Mouse (Mus musculus) forebrain, embryonic 14.5 days (tissue): ENCODE measurements around the gene Gm4881. TPM values are rescaled to one million over a fixed set of nuclear protein-coding genes. Genes with fewer than 3 reads are reported as not detected.
"Not testable (repeated sequence)": the region's sequence is repeated elsewhere in the genome, so short reads cannot be mapped to it uniquely, and the experiment has no call there.

ENCODE experiments used
- ATAC-seq: fragments of 200-750 bp; cut with Nextera tagmentation; 2 replicates; pipeline ENCODE4 v1.8.0; 2017; ENCODE audit warnings: mild to moderate bottlenecking, moderate library complexity
- DNase-seq: peaks from one replicate; pipeline ENCODE4 v3.0.0-alpha.2; 2015; ENCODE audit warnings: low spot score
- H3K27ac ChIP-seq: fragments of 300-500 bp; sonication (generic); 2 replicates; pipeline ENCODE4 v1.5.1; 2014; ENCODE audit warnings: low read depth, mild to moderate bottlenecking, control low read depth, low read length, moderate library complexity
- H3K27me3 ChIP-seq: fragments of 300-500 bp; sonication (generic); replicated peaks from 2 replicates; pipeline ENCODE4 v1.6.1; 2014; ENCODE audit warnings: low read length, control low read depth, mixed read lengths; ENCODE audit not compliant: control insufficient read depth, insufficient read depth
- H3K36me3 ChIP-seq: fragments of 300-500 bp; sonication (generic); 2 replicates; pipeline ENCODE4 v1.6.1; 2014; ENCODE audit warnings: low read length, control low read depth; ENCODE audit not compliant: control insufficient read depth, insufficient read depth
- H3K4me1 ChIP-seq: fragments of 300-500 bp; sonication (generic); 2 replicates; pipeline ENCODE4 v1.6.1; 2014; ENCODE audit warnings: antibody characterized with exemption, low read length, control low read depth; ENCODE audit not compliant: control insufficient read depth, insufficient read depth
- H3K4me2 ChIP-seq: fragments of 300-500 bp; sonication (generic); 2 replicates; pipeline ENCODE4 v1.6.1; 2014; ENCODE audit warnings: mild to moderate bottlenecking, control low read depth, low read length
- H3K4me3 ChIP-seq: fragments of 300-500 bp; sonication (generic); 2 replicates; pipeline ENCODE4 v1.5.1; 2014; ENCODE audit warnings: low read depth, low read length, control low read depth
- H3K9ac ChIP-seq: fragments of 300-500 bp; sonication (generic); 2 replicates; pipeline ENCODE4 v1.6.1; 2014; ENCODE audit warnings: mild to moderate bottlenecking, low read length, control low read depth, moderate library complexity
- H3K9me3 ChIP-seq: fragments of 300-500 bp; sonication (generic); replicated peaks from 2 replicates; pipeline ENCODE4 v1.6.1; 2016; ENCODE audit warnings: low read length, control low read depth, mixed read lengths; ENCODE audit not compliant: control insufficient read depth
- WGBS: fragments of 180-500 bp; shearing (Covaris S2); extraction: QIAGEN DNeasy Blood & Tissue Kit; methylation state at CpG from one replicate; pipeline ENCODE4 v1.1.7; 2014; 5-methylcytosine and 5-hydroxymethylcytosine counted together
- polyA plus RNA-seq: library from polyadenylated mRNA; unstranded; fragments of >200 nt; fragmentation: Nextera tagmentation; extraction: Ambion mirVana; gene quantifications from 2 replicates; pipeline ENCODE4 v1.2.1, GENCODE M21; 2014

Gm4881 gene
- polyA plus RNA-seq, 1 experiment from 2014 or later: 0.70 TPM

DNA sequence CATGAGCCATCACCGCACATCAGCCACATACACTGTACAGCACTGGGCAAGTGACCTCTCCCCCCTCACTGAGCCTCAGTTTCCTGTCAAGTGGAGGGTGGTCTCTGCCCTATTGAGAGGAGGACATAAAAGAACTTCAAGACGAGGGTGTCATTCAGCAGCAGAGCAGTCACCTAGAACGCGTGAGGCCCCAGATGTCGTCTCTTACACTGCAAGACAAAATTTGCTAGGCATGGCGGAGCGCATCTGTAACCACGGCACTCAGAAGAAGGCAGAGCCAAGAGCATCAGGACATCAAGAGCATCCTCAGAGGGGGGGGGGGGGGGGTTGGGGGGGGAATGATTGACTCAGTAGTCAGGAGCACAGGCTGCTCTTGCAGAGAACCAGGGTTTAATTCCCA lies 48.0 kb downstream of the Gm4881 start:
- WGBS: 78% methylated on average over 8 of the region's 8 CpGs
- no peak for ATAC-seq

DNA sequence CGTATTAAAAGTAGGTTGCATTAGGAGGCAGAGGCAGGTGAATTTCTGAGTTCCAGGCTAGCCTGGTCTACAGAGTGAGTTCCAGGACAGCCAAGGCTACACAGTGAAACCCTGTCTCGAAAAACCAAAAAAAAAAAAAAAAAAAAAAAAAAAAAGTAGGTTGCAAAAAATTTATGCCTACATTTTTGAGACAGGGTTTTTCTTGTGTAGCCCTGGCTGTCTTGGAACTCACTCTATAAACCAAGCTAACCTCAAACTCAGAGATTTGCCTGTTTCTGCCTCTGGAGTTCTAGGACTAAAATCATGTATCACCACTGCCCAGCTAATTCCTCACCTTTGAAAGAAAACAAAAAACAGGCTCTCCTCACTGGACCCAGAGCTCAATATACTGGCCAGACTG lies 48.5 kb downstream of the Gm4881 start:
- not testable (repeated sequence) for H3K4me2 ChIP-seq, DNase-seq, ATAC-seq

More for the DNA sequence above, 48.0 kb downstream of the Gm4881 start:
- Histone ChIP-seq H3K36me3 (peaks cover 7% of the 10 kb centered on the region), H3K27ac (no peak overlapping the region), H3K9ac (no peak overlapping the region), H3K4me3 (no peak overlapping the region), H3K4me2 (no peak overlapping the region), H3K27me3 (no peaks in the 10 kb centered on the region), H3K4me1 (no peaks in the 10 kb centered on the region), H3K9me3 (no peaks in the 10 kb centered on the region)
- no peak for DNase-seq

GRCm38 (mm10) chr7:24892125-24892583 lies 52.1 kb downstream of the Gm4881 start:
- no peak overlapping the region for H3K9ac ChIP-seq
- H3K4me2 ChIP-seq: no peak overlapping the region
- H3K4me1 ChIP-seq: no peaks in the 10 kb centered on the region
- 78% methylated on average over 2 of the region's 2 CpGs for WGBS
- H3K36me3 ChIP-seq: peaks cover 47% of the 10 kb centered on the region
- no peak overlapping the region for H3K27ac ChIP-seq
- H3K4me3 ChIP-seq: no peak overlapping the region
- H3K9me3 ChIP-seq: no peaks in the 10 kb centered on the region
- DNase-seq: no peak
- ATAC-seq: no peak
- no peaks in the 10 kb centered on the region for H3K27me3 ChIP-seq

More for the DNA sequence above, 48.5 kb downstream of the Gm4881 start:
- not testable (repeated sequence) for H3K27ac ChIP-seq, H3K9ac ChIP-seq, H3K4me3 ChIP-seq, H3K9me3 ChIP-seq, H3K4me1 ChIP-seq, H3K27me3 ChIP-seq
- 83% methylated on average over 2 of the region's 2 CpGs for WGBS
- H3K36me3 ChIP-seq: peaks cover 13% of the 10 kb centered on the region

- no peak overlapping the region for H3K27ac ChIP-seq
Observed at GRCm38 (mm10) chr7:24891241-24892124, 52.8 kb downstream of the Gm4881 start.

GRCm38 (mm10) chr7:24890281-24891216 lies 53.7 kb downstream of the Gm4881 start:
- WGBS: 29% methylated on average over 10 of the region's 10 CpGs
- ATAC-seq (peak; percentile 76), DNase-seq (peak; percentile 91)
- H3K9ac ChIP-seq: no peak overlapping the region
- no peaks in the 10 kb centered on the region for H3K27me3 ChIP-seq
- no peaks in the 10 kb centered on the region for H3K9me3 ChIP-seq
- H3K27ac ChIP-seq: no peak overlapping the region
- H3K4me3 ChIP-seq: no peak overlapping the region
- H3K4me2 ChIP-seq: no peak overlapping the region
- peaks cover 8% of the 10 kb centered on the region; the same call in 1 of the 2 replicates for H3K4me1 ChIP-seq
- peaks cover 62% of the 10 kb centered on the region for H3K36me3 ChIP-seq

More at GRCm38 (mm10) chr7:24891241-24892124, 52.8 kb downstream of the Gm4881 start:
- Histone ChIP-seq H3K4me2 (no peak overlapping the region), H3K4me3 (no peak overlapping the region), H3K27me3 (no peaks in the 10 kb centered on the region), H3K9me3 (no peaks in the 10 kb centered on the region), H3K9ac (0 out of 2 replicates have a peak overlapping the region, but pooled peaks have one; percentile 32), H3K36me3 (peaks cover 54% of the 10 kb centered on the region), H3K4me1 (no peaks in the 10 kb centered on the region; the same call in 1 of the 2 replicates)
- ATAC-seq (no peak), DNase-seq (no peak)
- WGBS: 76% methylated on average over 3 of the region's 3 CpGs

DNA sequence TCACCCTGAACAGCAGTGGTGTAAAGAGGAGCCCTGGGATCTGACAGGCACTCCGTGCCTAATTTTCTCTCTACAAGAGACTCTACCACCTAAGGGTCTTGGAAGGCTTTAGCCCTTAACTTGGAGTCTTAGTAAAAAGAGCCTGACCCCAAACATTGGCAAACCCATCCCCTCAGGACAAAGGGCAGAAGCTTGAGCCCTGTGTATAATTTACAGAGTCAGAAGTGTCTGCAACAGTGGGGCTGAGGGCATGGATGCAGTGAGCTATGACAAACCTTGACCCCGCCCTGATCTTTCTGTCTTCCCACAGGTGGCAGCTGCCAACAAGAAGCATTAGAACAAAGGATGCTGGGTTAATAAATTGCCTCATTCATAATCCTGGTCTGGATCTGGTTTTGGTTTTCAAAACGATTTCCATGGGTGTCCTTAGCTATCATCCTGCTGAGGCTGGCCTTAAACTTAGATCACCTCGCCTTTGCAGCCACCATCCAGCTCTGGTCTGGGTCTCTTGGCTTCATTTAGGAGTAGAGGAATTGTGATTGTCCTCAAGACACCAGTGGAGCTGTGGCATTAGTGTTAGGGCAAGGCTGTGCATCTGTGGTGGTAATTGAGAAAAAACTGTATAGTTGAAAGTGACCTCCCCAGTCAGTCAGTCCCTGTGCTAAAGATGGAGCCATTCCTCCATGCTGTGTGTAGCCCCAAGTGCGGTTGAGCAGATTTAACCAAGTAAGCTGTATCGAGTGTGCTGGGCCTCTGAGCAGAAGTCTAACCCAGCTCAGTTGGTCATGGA lies 54.7 kb downstream of the Gm4881 start:
- Histone ChIP-seq H3K4me3 (no peak overlapping the region), H3K27ac (no peak overlapping the region), H3K27me3 (no peaks in the 10 kb centered on the region), H3K4me1 (peaks cover 12% of the 10 kb centered on the region; the same call in 1 of the 2 replicates), H3K9me3 (no peaks in the 10 kb centered on the region), H3K4me2 (no peak overlapping the region), H3K9ac (no peak overlapping the region), H3K36me3 (peaks cover 62% of the 10 kb centered on the region)
- 83% methylated on average over 6 of the region's 6 CpGs for WGBS
- ATAC-seq (no peak), DNase-seq (no peak)

DNA sequence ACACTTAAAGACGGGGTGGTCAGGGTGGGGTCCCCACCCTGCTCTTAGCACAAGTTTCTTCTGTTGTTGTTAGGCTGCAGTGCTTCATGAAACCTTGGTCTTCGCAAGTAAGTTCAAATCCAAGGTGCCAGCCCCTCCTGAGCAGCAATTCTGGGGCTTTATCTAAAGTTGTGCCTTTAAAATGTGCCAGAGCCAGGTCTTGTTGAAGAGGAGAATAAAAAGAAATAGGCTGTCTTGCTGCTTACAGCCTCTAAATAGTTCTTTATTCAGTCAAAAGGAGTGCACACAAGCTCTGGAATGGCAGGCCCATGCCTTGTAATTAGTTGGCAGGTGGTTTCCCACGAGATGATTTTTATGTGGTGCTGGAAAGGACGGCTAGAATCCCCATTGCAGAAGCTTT lies 57.2 kb downstream of the Gm4881 start:
- Histone ChIP-seq H3K9ac (peak overlapping the region; percentile 100), H3K9me3 (no peaks in the 10 kb centered on the region), H3K4me3 (no peak overlapping the region), H3K27me3 (no peaks in the 10 kb centered on the region), H3K36me3 (peaks cover 62% of the 10 kb centered on the region), H3K27ac (no peak overlapping the region), H3K4me1 (peaks cover 12% of the 10 kb centered on the region; the same call in 1 of the 2 replicates), H3K4me2 (no peak overlapping the region)
- 54% methylated on average over 4 of the region's 4 CpGs for WGBS
- ATAC-seq (no peak), DNase-seq (no peak)

GRCm38 (mm10) chr7:24886308-24886633 lies 58.0 kb downstream of the Gm4881 start:
- peak overlapping the region; percentile 87 for H3K4me2 ChIP-seq
- no peak overlapping the region for H3K27ac ChIP-seq
- WGBS: 63% methylated on average over 4 of the region's 4 CpGs
- H3K4me1 ChIP-seq: peaks cover 12% of the 10 kb centered on the region; the same call in 1 of the 2 replicates
- H3K36me3 ChIP-seq: peaks cover 54% of the 10 kb centered on the region
- no peak for DNase-seq
- no peaks in the 10 kb centered on the region for H3K9me3 ChIP-seq
- no peaks in the 10 kb centered on the region for H3K27me3 ChIP-seq
- H3K4me3 ChIP-seq: 0 out of 2 replicates have a peak overlapping the region, but pooled peaks have one; percentile 100
- peak overlapping the region; percentile 100 for H3K9ac ChIP-seq
- no peak for ATAC-seq
